Mouse (Mus musculus) layer of hippocampus, adult 11-12 months (tissue): ENCODE measurements around the gene Pfkl.
A peak's percentile ranks its signal among the peaks of the same experiment; 100 is the strongest.
"Not testable (repeated sequence)": the region's sequence is repeated elsewhere in the genome, so short reads cannot be mapped to it uniquely, and the experiment has no call there.

Experiments used
- DNase-seq: peaks from one replicate; pipeline ENCODE4 v3.0.0; 2022; ENCODE audit warnings: low spot score

The Pfkl gene

DNA sequence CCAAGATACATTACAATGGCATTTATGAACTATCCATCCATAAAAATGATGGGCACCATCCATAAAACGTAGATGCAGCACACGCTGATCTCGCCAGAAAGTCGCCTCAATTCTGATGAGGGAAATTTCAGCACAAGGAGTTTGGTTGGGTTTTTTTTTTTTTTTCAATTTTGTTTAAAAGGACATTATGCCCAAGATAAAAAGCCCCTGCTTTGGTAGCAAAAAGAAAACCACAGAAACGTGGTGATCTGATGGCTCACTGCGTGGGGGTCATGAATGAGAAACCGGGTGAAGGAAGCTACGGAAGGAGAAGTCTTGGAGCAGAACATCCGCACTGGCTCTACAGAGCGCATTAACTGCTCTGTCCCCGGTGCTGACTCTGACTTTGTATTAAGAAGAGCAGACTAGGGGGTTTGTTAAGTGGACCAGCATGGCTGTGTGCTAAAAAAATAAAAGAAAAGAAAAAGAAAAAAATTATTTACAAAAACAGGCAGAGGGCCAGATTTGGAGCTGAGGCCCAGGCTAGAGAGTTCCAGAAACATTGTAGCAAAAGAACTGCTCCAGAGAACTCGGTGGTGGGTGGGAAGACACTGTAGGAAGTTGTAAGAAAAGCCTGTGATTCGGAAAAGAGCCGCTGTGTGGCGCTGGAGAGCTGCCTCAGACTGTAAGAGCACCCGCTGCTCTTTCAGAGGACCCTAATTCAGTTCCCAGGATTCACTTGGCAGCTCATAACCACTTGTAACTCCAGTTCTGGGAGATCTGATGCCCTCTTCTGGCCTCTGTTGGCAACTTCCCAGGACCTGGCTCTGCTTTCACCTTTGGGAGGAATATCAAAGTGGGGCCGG is 38.0 kb downstream of the Pfkl start:
- peak; percentile 78 for DNase-seq

DNA sequence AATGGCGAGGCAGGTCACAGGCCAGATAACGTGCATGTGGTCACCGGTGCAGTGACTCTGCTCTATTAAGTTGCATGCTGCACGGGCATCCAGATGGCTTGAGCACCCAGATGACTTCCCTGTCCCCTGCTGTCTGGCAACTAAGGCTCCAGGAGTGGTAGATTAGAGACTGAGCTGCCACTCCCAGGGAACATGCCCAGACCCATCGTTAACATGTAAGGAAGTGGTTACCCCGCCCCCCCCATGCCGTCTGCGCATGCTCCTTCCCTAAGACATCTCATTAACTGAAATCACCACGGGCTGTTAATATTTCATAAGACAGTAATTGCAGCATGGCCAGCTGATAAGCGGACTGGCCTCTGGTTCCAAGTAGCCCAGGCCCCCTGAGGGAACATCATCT is 38.7 kb downstream of the Pfkl start:
- peak; percentile 24 for DNase-seq

DNA sequence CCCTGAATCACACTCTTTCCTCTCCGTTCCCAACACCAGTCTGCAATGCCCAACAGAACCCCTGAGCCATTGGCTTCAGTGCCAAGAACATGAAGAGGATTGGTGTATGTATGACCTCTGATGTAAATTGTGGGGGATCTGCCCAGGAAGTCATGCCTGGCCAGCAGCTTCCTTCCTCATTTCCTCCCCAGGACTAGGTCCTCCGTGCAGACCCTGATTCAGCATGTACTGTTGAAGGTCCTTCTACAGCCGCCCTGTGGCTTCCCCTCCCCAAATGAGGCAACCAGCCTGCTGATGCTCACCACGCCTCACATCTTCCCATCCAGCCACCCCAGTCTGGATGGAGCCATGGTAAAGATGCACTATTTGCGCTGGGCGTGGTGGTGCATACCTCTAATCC is 39.4 kb downstream of the Pfkl start, which contains the start of gene Trpm2:
Gene Trpm2, minus strand, starts transcription at position 83 of the 400 bp plus-strand sequence.
- DNase-seq: peak; percentile 55

DNA sequence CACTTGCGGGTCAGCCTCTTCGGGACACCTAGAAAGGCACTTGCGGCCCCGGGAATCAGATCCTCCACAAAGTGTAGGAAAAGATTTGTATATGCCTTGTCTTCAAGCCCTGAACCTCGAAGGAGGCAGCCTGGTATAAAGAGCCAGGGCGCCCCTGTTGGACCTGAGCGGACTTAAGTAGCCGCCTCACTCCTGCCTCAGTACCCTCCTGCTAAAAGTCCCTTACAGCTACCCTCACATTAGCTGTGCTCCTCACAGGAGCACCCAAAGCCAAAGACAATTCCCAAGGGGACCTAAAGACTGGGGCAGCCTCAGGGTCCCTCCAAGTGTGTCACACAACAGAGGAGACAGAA is 39.9 kb downstream of the Pfkl start:
- DNase-seq: peak; percentile 5

DNA sequence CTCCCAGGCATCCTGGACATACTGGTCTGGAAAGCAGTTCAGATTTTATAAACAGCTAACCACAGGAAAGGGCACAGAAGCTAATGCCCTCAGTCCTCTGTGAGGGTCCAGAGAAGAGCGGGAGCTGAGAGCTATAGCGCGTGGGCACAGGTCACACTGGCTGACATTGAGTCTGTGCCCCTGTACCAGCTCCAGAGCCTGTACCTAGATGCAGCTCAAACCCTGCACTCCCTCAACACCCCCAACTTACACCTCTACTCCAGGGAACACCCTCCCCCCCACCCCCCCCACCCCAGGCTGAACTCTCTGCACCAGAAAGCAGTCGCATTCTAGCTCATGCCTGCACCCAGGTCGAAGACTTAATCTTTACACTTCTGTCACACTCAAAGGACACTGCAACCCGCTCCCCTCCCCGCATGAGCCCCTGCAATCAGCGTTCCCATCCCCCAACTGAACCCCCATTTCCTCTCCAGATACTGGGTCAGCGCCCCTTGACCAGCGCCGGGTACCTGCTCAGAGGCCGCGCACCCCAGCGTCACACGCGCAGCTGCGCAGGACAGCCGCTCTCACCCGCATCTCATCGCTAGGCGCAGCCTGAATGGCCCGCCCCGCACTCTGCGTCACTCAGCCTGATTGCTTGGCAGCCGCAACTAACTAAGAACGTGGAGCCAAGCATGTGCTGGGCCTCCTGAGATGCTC is 40.5 kb downstream of the Pfkl start:
- peak; percentile 67 for DNase-seq

GRCm38 (mm10) chr10:77963971-77964370 is 45.9 kb downstream of the Pfkl start:
- DNase-seq: no peak

GRCm38 (mm10) chr10:77962725-77963124 is 47.2 kb downstream of the Pfkl start:
- no peak for DNase-seq

DNA sequence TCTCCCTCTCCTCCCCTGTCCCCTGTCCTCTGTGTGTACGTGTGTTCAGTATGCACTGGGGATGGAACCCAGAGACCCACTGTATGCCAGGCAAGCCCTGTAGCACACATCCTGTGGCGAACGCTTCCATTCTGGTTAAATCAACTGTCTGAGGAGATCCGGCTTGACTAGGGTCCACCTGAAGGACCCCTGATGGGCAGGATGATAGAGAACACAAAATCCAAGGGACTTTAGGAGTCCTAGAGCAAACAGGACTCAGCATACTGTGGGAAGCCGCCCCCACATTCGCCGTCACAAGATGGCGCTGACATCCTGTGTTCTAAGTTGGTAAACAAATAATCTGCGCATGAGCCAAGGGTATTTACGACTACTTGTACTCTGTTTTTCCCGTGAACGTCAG is 59.4 kb downstream of the Pfkl start:
- not testable (repeated sequence) for DNase-seq

DNA sequence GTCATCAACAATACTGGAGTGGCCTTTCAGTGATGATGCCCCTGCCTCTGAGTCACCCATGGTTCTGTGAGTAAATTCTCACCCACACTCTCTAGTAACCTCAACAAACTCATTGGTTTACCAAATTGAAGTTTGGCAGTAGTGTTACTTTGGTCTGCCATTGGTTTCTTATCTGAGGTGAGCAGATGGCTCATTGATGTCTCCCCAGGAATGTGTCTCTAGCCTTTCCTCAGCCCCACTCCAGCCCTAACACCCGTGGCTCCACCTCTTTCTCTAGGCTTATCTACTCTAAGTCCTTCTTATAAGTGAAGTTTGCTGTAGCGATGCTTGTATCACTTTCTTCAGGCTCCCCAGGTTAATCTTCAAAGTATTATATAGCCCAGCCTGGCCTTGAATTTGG is 70.2 kb downstream of the Pfkl start:
- DNase-seq: no peak
